Mouse (Mus musculus): Measurements from ENCODE around the gene Man2b1.
"Not testable (repeated sequence)": the region's sequence is repeated elsewhere in the genome, so short reads cannot be mapped to it uniquely, and the experiment has no call there.

Gene Man2b1

DNA sequence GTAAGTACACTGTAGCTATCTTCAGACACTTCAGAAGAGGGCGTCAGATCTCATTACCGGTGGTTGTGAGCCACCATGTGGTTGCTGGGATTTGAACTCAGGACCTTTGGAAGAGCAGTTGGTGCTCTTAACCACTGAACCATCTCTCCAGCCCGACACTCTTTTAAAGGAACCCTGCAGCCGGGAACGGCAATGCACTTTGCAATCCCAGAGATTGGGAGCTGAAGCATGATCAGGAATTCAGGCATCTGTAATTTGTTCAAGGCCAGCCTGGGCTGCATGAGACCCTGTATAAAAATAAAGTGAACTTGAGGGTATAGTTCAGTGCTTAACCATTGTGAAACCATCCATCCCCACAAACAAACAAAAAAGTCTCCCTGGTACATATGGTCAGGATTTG is 37.2 kb downstream of the Man2b1 start:
- DNase-seq (ENCODE audit: low read depth, low spot score): not testable (repeated sequence)

- DNase-seq (ENCODE audit: low read depth, low spot score): no peak
These were observed 39.9 kb downstream of the Man2b1 start, which contains the start of gene Zfp791 for GRCm38 (mm10) chr8:85122995-85123394. Gene Zfp791, minus strand, starts transcription at chr8:85123095.

DNA sequence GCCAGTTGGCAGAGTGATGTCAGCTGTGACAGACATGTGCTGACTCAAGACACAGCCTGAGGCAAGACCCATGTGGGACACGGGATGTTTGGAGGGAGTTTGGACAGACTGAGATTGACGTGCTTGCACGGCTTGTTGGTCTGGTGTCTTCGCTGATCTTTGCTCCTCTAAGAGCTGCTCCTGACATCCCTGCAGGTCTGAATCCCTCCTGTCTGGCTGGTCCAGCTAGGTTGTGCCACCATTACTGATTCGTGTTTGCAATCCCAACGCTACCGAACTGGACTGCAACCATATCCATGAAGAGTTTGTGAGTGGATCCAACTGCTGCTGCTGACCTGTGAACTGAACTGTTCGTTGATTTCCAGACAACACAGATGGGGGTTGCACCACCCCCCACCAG is 40.6 kb downstream of the Man2b1 start:
- no peak for DNase-seq (ENCODE audit: low read depth, low spot score)

DNA sequence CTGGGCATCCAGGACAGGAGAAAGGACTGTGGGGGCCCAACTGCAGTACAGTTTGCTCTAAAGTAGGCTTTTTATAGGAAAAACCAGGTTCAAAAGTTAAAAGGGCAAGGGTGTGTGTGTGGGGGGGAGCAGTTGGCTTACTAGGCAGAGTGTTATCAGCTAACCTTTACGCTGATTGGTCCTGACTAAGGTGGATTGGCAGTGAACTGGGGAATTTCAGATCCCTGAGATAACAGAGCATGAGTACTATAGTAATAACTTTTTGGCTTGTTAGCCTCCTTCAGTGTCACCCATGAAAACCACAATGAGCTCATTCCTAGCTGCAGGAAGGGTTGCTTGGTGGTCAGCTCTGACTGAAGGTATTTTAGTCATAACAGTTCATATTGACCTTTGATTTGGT is 49.3 kb downstream of the Man2b1 start:
- DNase-seq (ENCODE audit: low read depth, low spot score): no peak

DNA sequence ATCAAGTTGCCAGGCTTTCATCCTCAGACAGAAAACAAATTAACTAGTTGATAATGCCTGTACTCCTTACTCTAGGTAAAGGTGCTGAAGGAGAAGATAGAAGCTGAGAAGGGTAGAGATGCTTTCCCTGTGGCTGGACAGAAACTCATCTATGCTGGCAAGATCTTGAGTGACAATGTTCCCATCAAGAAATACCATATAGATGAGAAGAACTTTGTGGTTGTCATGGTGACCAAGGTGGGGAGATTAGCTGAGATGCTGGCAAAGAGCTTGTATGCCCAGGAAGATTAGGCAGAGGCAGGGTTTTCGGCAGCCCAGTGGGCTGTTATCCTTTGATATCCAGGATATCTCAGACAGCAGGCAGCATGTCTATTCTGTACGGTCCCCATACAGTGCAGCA is 52.6 kb downstream of the Man2b1 start:
- not testable (repeated sequence) for DNase-seq (ENCODE audit: low read depth, low spot score)

DNA sequence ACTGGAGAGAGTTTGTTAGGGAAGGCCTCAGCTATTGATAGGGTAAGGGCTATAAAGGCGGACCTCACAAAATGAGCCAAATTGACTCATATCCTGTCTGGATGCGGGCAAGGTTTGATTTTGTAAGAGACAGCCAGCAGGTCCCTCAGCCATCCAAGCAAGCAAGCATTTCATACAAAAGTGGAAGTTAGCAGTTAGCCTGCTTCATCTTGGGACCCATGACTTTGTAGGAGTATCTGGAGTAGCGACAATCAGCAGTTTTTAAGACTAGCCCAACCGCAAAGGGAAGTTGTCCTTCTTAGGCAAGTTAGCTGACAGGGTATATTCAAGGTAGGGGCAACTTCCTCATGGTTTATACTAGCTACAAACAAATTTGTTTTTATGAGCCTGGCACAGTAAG is 59.4 kb downstream of the Man2b1 start:
- DNase-seq (ENCODE audit: low read depth, low spot score): peak; percentile 45
